Mouse (Mus musculus) neural tube, embryonic 11.5 days (tissue): ENCODE data around the gene Slc45a1. TPM values are rescaled to one million over a fixed set of nuclear protein-coding genes. Genes with fewer than 3 reads are reported as not detected.
A peak's percentile ranks its signal among the peaks of the same experiment; 100 is the strongest.

ENCODE experiments used
- ATAC-seq: fragments of 200-750 bp; cut with Nextera tagmentation; 2 replicates; pipeline ENCODE4 v1.8.0; 2017; ENCODE audit warnings: moderate number of reproducible peaks, mild to moderate bottlenecking, moderate TSS enrichment, moderate library complexity; ENCODE audit not compliant: insufficient read depth, low FRiP score, low TSS enrichment
- DNase-seq: peaks from one replicate; pipeline ENCODE4 v3.0.0-alpha.2; 2015; ENCODE audit warnings: low spot score
- H3K27ac ChIP-seq: fragments of 300-500 bp; sonication (generic); 2 replicates; pipeline ENCODE4 v1.5.1; 2014; ENCODE audit warnings: low read depth, mild to moderate bottlenecking, low read length
- H3K27me3 ChIP-seq: fragments of 300-500 bp; sonication (generic); 2 replicates; pipeline ENCODE4 v1.6.1; 2014; ENCODE audit warnings: mild to moderate bottlenecking, low read length, mixed read lengths; ENCODE audit not compliant: control insufficient read depth, insufficient read depth
- H3K36me3 ChIP-seq: fragments of 300-500 bp; sonication (generic); 2 replicates; pipeline ENCODE4 v1.6.1; 2014; ENCODE audit warnings: mild to moderate bottlenecking, low read length, moderate library complexity, mixed read lengths; ENCODE audit not compliant: control insufficient read depth, insufficient read depth
- H3K4me1 ChIP-seq: fragments of 300-500 bp; sonication (generic); 2 replicates; pipeline ENCODE4 v1.6.1; 2014; ENCODE audit warnings: low read length, mixed read lengths; ENCODE audit not compliant: control insufficient read depth, insufficient read depth
- H3K4me2 ChIP-seq: fragments of 300-500 bp; sonication (generic); 2 replicates; pipeline ENCODE4 v1.6.1; 2014; ENCODE audit warnings: low read depth, mild to moderate bottlenecking, moderate library complexity
- H3K4me3 ChIP-seq: fragments of 300-500 bp; sonication (generic); 2 replicates; pipeline ENCODE4 v1.5.1; 2014; ENCODE audit warnings: low read depth, low read length
- H3K9ac ChIP-seq: fragments of 300-500 bp; sonication (generic); 2 replicates; pipeline ENCODE4 v1.6.1; 2014; ENCODE audit warnings: mild to moderate bottlenecking, low read length
- H3K9me3 ChIP-seq: fragments of 300-500 bp; sonication (generic); 2 replicates; pipeline ENCODE4 v1.6.1; 2016; ENCODE audit warnings: low read length; ENCODE audit not compliant: control insufficient read depth
- WGBS: fragments of 180-500 bp; shearing (Covaris S2); extraction: QIAGEN DNeasy Blood & Tissue Kit; methylation state at CpG from one replicate; pipeline ENCODE4 v1.1.7; 2014; 5-methylcytosine and 5-hydroxymethylcytosine counted together
- polyA plus RNA-seq: library from polyadenylated mRNA; unstranded; fragments of >200 nt; fragmentation: Nextera tagmentation; extraction: Ambion mirVana; gene quantifications from 2 replicates; pipeline ENCODE4 v1.2.1, GENCODE M21; 2014

Gene Slc45a1
- polyA plus RNA-seq, 1 experiment from 2014 or later: 8.8 TPM

- Histone ChIP-seq H3K9ac (no peak overlapping the region), H3K4me2 (no peak overlapping the region), H3K27ac (no peak overlapping the region), H3K9me3 (no peaks in the 10 kb centered on the region), H3K36me3 (no peaks in the 10 kb centered on the region; the same call in 1 of the 2 replicates), H3K4me1 (no peaks in the 10 kb centered on the region), H3K4me3 (no peak overlapping the region), H3K27me3 (no peaks in the 10 kb centered on the region)
- ATAC-seq (no peak), DNase-seq (no peak)
- WGBS: 91% methylated on average over 9 of the region's 9 CpGs
Observed at GRCm38 (mm10) chr4:150644299-150644698, 7.7 kb downstream of the Slc45a1 start.

- H3K27me3 ChIP-seq: no peaks in the 10 kb centered on the region
- no peak overlapping the region for H3K4me2 ChIP-seq
- ATAC-seq (no peak), DNase-seq (no peak)
- no peak overlapping the region for H3K9ac ChIP-seq
- H3K27ac ChIP-seq: no peak overlapping the region
- H3K4me1 ChIP-seq: no peaks in the 10 kb centered on the region
- no peaks in the 10 kb centered on the region for H3K36me3 ChIP-seq
- no peaks in the 10 kb centered on the region for H3K9me3 ChIP-seq
- 76% methylated on average over 6 of the region's 6 CpGs for WGBS
- H3K4me3 ChIP-seq: no peak overlapping the region
Observed at GRCm38 (mm10) chr4:150636635-150637034, 15.3 kb downstream of the Slc45a1 start.

- Histone ChIP-seq H3K36me3 (no peaks in the 10 kb centered on the region), H3K4me1 (no peaks in the 10 kb centered on the region), H3K27ac (no peak overlapping the region), H3K9ac (no peak overlapping the region), H3K27me3 (no peaks in the 10 kb centered on the region), H3K4me2 (no peak overlapping the region), H3K9me3 (no peaks in the 10 kb centered on the region), H3K4me3 (no peak overlapping the region)
- ATAC-seq (no peak), DNase-seq (no peak)
- WGBS: 91% methylated on average over 10 of the region's 10 CpGs
Observed at GRCm38 (mm10) chr4:150635568-150635967, 16.4 kb downstream of the Slc45a1 start.

GRCm38 (mm10) chr4:150629266-150629665 is 22.7 kb downstream of the Slc45a1 start:
- Histone ChIP-seq H3K4me3 (no peak overlapping the region), H3K9ac (no peak overlapping the region), H3K27ac (no peak overlapping the region), H3K9me3 (no peaks in the 10 kb centered on the region), H3K4me1 (no peaks in the 10 kb centered on the region), H3K4me2 (no peak overlapping the region), H3K36me3 (no peaks in the 10 kb centered on the region), H3K27me3 (no peaks in the 10 kb centered on the region)
- DNase-seq (no peak), ATAC-seq (no peak)
- 90% methylated on average over 11 of the region's 11 CpGs for whole genome bisulfite sequencing

- Histone ChIP-seq H3K9ac (no peak overlapping the region), H3K4me2 (no peak overlapping the region), H3K4me3 (no peak overlapping the region), H3K9me3 (no peaks in the 10 kb centered on the region), H3K4me1 (no peaks in the 10 kb centered on the region), H3K27ac (no peak overlapping the region), H3K36me3 (no peaks in the 10 kb centered on the region), H3K27me3 (no peaks in the 10 kb centered on the region)
- peak; percentile 61 for DNase-seq
- no peak for ATAC-seq
- WGBS: 59% methylated on average over 6 of the region's 6 CpGs
Observed at GRCm38 (mm10) chr4:150625951-150626732, 25.8 kb downstream of the Slc45a1 start.

- Histone ChIP-seq H3K4me1 (no peaks in the 10 kb centered on the region), H3K27me3 (no peaks in the 10 kb centered on the region), H3K9me3 (no peaks in the 10 kb centered on the region), H3K4me3 (no peak overlapping the region), H3K9ac (no peak overlapping the region), H3K4me2 (no peak overlapping the region), H3K27ac (no peak overlapping the region), H3K36me3 (0 out of 2 replicates have a peak, but pooled peaks cover 1% of the 10 kb centered on the region)
- peak; percentile 72 for DNase-seq
- ATAC-seq: peak; percentile 65; the same call in 1 of the 2 replicates
- 46% methylated on average over 1 of the region's 1 CpGs for WGBS
Observed at GRCm38 (mm10) chr4:150625425-150625824, 26.5 kb downstream of the Slc45a1 start.

GRCm38 (mm10) chr4:150624933-150625332 is 27.0 kb downstream of the Slc45a1 start:
- Histone ChIP-seq H3K4me2 (no peak overlapping the region), H3K9me3 (no peaks in the 10 kb centered on the region), H3K36me3 (0 out of 2 replicates have a peak, but pooled peaks cover 2% of the 10 kb centered on the region), H3K9ac (no peak overlapping the region), H3K4me3 (no peak overlapping the region), H3K4me1 (no peaks in the 10 kb centered on the region), H3K27me3 (no peaks in the 10 kb centered on the region), H3K27ac (no peak overlapping the region)
- ATAC-seq: no peak
- DNase-seq: no peak
- 83% methylated on average over 4 of the region's 4 CpGs for WGBS

- no peak for ATAC-seq
- Histone ChIP-seq H3K27me3 (no peaks in the 10 kb centered on the region), H3K36me3 (peaks cover 2% of the 10 kb centered on the region; the same call in 1 of the 2 replicates), H3K4me3 (no peak overlapping the region), H3K4me2 (no peak overlapping the region), H3K4me1 (no peaks in the 10 kb centered on the region), H3K9ac (no peak overlapping the region), H3K27ac (no peak overlapping the region), H3K9me3 (no peaks in the 10 kb centered on the region)
- WGBS: 63% methylated on average over 11 of the region's 11 CpGs
- no peak for DNase-seq
Observed at GRCm38 (mm10) chr4:150624214-150624823, 27.7 kb downstream of the Slc45a1 start.

- ATAC-seq: no peak
- 92% methylated on average over 13 of the region's 13 CpGs for WGBS
Observed at GRCm38 (mm10) chr4:150622641-150623040, 29.3 kb downstream of the Slc45a1 start.

More at GRCm38 (mm10) chr4:150622641-150623040, 29.3 kb downstream of the Slc45a1 start:
- Histone ChIP-seq H3K4me3 (no peak overlapping the region), H3K27ac (no peak overlapping the region), H3K4me1 (no peaks in the 10 kb centered on the region), H3K4me2 (no peak overlapping the region), H3K36me3 (peaks cover 2% of the 10 kb centered on the region), H3K27me3 (no peaks in the 10 kb centered on the region), H3K9me3 (no peaks in the 10 kb centered on the region), H3K9ac (no peak overlapping the region)
- DNase-seq: no peak
